Mouse (Mus musculus): ENCODE results near the gene Kat2b. TPM values are rescaled to one million over a fixed set of nuclear protein-coding genes. Genes with fewer than 3 reads are reported as not detected.
A peak's percentile ranks its signal among the peaks of the same experiment; 100 is the strongest.
"Not testable (repeated sequence)": the region's sequence is repeated elsewhere in the genome, so short reads cannot be mapped to it uniquely, and the experiment has no call there.

Kat2b gene
- total RNA-seq, 2 experiments from 2014 or later = 33.9 to 53.7 TPM

DNA sequence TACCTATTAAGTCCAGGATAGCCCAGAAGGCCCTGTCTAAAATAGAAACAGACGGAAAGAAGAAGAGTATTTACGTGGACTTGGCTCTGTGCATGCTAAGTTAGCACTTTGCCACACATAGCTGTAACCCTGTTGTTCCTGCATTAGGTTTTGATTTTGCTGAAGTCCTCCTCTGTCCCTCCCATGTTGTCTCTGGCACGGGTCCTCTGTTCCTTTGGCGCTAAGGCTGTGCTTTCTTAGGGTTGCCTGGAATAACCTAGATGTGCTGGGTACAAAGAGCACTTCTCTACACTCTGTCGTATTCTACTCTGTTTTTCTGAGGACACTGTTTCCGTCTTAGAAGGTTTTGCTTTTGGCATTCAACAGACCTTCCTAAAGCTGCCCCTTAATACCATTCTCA lies 88.4 kb downstream of the Kat2b start:
- ATAC-seq (replicated peaks; ENCODE audit: low FRiP score, low TSS enrichment, poor library complexity, severe bottlenecking) = no peak

DNA sequence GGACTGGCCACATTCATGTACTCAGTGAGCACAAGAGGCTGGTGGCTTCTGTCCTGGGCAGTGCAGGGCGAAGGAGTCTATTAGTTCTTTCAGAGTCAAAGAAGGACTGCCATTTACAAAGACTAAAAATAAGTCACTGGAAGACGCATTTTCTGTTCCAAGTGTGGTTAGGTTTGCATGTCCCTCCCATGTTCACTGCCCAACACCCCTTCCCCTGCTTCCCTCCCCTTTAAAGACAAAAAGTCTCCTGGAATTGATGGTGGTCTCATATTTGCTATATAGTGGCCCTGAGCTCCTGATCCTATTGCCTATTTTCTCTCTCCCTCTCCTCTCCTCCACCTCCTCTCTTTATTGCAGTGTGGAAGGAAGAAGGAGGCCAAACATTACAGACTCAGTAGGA lies 89.3 kb downstream of the Kat2b start:
- ATAC-seq (replicated peaks; ENCODE audit: low FRiP score, low TSS enrichment, poor library complexity, severe bottlenecking) = no peak

DNA sequence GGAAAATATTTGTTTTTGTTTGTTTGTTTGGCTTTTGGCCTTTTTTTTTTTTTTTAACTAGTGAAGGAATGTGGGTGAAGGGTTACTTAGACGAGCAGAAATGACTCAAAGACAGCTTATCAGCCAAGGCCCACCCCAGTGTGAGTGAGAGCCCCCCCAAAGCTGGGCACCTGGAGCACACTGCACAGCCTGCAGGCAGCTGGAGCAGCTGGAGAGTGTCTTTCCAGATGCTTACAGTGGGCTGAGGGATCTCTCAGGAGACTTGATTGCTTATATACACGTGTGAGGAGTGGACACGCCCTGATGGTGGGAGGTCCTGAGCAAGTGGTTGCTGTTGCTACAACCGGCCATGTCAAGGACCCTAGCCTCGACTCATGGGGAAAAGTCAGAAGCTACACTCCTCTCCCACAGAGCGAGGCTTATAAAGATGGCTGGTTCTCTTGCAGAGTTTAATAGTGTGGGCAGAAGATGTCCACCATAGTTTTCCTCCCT lies 89.8 kb downstream of the Kat2b start:
- no peak for ATAC-seq (replicated peaks; ENCODE audit: low FRiP score, low TSS enrichment, poor library complexity, severe bottlenecking)

DNA sequence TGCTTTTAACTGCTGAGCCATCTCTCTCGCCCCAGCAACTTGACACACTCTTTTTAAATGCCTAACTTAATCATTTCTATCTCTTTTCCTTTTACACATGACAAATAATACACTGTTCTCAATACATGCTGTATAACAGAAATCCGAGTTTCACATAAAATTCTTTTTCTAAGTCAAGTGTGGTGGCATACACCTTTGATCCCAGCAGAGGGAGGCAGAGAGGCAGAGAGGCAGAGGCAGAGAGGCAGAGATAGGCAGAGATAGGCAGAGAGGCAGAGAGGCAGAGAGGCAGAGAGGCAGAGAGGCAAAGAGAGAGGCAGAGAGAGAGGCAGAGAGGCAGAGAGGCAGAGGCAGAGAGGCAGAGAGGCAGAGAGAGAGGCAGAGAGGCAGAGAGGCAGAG lies 90.7 kb downstream of the Kat2b start:
- peak; percentile 89 for ATAC-seq (replicated peaks; ENCODE audit: low FRiP score, low TSS enrichment, poor library complexity, severe bottlenecking)

DNA sequence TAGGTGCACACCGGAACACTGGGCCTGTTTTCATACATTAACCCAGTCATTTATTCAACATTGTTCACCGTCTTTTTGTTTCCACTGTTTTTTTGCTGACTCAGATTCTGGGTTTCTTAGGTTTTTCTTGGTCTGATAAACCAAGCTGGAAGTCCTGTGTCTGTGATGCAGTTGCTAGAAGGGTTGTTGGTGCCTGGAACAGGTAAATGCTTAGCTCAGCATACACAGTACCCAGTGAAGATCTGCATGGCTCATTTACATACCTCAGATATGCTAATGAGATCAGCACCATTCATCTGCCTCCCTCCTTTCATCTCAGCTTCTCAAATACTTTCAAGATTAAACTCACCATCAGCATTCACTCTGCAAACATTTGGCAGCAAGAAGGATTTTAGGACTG lies 92.0 kb downstream of the Kat2b start:
- no peak for ATAC-seq (replicated peaks; ENCODE audit: low FRiP score, low TSS enrichment, poor library complexity, severe bottlenecking)

DNA sequence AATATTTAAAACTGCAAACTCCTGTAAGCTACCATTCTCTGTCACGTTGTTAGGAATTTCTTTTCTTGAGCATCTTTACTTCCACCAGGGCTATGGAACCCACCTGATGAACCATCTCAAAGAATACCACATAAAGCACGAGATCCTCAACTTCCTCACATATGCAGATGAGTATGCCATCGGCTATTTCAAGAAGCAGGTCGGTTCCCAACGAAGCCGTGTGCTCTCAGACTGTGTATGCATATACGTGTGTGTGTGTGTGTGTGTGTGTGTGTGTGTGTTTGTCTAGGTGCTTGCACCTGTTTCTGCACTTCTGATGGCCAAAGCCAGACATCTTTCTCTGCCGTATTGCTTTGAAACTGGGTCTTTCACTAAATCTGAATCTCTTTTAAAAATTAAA lies 92.6 kb downstream of the Kat2b start:
- ATAC-seq (replicated peaks; ENCODE audit: low FRiP score, low TSS enrichment, poor library complexity, severe bottlenecking) = no peak

DNA sequence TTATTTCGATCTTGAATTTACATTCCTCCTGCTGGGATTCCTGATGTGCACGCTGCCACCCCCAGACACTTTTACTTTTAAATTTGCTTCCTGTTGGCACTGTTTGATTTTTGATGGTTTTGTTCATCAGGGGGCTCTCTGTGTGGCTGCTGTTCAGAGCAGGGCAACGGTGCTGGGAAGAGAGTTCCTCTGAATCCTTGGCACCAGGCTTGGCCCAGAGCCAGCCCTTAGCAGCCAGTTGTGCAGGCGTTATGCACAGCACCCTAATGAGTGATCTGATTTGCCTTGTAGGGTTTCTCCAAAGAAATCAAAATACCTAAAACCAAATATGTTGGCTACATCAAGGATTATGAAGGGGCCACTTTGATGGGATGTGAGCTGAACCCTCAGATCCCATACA lies 93.1 kb downstream of the Kat2b start:
- no peak for ATAC-seq (replicated peaks; ENCODE audit: low FRiP score, low TSS enrichment, poor library complexity, severe bottlenecking)

DNA sequence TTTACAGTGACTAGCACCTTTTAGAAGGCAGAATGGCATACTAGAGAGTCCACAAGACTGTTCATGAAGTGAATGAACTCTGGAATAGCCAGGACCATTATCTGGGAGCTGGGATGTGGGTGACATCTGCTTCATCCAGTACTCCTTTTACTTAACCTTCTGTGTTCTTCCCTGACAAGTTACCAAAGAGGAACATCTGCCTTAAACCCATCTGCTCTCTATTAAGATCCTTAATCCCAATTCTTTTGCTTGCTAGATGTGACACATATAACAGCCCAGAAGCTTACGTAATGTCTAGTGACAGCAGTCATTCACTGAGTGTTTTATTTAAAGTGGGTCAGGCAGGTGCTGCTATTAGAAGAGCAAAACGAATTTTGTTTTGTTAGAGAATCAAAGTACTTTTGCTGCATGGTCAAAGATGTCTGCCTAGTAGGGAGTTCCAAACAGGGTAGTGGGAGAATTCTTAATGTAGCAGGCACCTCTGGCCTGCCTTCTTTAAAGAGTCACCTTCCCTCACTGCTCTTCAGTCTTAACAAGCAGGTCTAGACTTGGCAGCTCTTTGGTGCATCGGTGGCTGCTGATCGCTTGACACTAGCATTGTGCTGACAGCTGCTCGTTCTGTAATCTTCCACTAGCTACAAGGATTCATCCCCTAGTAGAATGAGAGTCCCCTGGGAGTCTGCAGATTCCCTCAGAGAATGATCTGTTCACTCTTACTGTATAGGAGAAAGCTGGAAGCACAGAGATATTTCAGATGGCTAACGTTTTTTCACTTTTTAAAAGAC lies 94.6 kb downstream of the Kat2b start:
- ATAC-seq (replicated peaks; ENCODE audit: low FRiP score, low TSS enrichment, poor library complexity, severe bottlenecking) = no peak

DNA sequence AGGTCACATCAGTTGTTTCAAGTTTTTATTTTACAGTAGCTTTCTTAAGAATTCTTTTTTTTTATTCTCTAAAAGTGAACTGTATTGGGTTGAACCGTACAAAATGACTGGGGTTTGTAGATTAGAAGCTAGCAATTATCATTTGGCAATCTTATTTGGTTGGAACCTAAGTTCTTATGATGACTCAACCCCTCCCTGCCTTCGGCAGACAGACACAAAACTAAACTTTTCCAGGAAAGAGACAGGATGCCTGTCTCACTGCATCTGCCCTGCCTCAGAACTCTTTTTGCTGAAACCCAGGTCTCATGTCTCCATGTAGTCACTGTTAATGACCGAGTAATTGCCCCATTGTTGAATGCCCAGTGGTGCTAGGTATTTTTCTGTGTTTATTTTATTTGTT lies 97.6 kb downstream of the Kat2b start:
- ATAC-seq (replicated peaks; ENCODE audit: low FRiP score, low TSS enrichment, poor library complexity, severe bottlenecking) = no peak

DNA sequence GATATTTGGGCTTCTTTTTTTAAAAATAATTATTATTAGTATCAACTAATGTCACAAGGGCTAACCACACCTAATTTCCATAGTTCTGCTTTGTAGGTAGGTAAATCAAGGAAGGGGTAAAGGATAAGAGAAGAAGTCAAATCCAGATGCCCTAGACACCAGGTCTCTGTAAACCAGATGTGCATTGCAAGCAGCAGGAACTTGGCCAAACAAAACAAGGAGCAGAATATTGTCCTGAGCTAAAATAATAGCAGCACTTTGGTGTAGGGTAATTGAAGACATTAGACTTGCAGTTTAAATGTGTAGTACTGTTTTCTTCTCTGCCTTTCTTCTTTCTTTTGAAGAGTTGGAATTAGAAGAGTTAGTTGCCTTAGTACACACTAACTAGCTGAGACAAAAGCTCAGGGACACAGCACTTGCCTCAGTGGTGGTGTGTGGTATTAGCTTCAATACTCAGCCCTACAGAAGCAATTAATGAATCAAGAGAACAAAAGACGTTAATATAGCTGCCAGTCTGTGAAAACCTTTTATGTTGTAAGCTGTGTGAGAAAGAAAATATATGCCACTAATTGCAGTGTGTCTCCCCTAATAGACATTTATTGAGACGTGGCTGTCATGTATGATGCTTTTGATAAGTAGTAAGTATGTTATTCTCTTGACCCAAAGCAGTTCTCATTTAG lies 98.2 kb downstream of the Kat2b start:
- no peak for ATAC-seq (replicated peaks; ENCODE audit: low FRiP score, low TSS enrichment, poor library complexity, severe bottlenecking)

DNA sequence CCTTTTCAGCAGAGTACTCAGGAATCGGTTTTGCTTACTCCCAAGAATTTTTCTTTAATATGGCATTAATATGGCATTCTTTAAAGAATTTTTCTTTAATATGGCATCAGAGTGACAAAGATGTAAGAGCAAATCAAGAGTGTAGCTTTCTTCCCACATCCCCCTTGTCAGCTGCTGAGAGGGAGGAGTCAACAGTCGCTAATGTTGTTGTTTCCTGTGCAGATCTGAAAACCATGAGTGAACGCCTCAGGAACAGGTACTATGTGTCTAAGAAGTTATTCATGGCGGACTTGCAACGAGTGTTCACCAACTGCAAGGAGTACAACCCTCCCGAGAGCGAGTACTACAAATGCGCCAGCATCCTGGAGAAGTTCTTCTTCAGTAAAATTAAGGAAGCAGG lies 103.8 kb downstream of the Kat2b start:
- ATAC-seq (replicated peaks; ENCODE audit: low FRiP score, low TSS enrichment, poor library complexity, severe bottlenecking) = no peak

DNA sequence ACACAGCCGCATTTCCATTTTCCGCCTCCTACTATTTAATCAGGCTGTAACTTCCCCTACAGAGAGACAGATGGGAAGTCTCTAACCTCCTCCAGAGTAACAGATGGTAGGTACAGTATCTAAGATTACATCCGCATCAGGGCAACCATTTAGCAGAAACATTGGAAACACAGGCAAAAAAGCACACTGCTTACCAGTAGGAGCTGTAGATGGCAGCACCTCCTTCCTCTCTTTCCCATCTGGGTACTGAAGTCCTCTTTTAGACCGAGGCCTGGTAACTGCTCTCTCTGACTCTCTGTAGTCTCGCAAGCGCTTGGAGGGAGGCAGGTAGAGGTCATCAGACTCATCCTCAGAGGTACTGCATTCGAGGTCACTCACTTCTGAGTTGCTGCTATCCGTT lies 112.1 kb downstream of the Kat2b start:
- peak; percentile 91 for ATAC-seq (replicated peaks; ENCODE audit: low FRiP score, low TSS enrichment, poor library complexity, severe bottlenecking)

DNA sequence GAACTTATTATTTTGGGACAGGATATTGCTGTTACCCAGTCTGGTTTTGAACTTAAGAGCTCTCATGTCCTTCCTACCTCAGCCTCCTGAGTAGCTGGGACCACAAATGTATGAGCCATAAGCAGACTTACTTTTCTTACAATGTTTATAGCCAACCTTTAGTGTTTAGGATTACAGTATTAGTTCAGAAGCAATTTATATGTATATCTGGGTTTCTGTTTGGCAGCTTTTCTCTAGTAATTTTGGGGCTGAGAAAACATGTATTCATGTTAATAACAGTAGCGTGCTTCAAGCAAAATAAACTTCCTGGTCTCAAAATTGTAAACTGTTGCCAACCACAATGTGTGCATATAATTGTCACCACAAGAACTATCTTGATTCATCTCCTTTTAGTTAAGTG lies 121.7 kb downstream of the Kat2b start:
- no peak for ATAC-seq (replicated peaks; ENCODE audit: low FRiP score, low TSS enrichment, poor library complexity, severe bottlenecking)

DNA sequence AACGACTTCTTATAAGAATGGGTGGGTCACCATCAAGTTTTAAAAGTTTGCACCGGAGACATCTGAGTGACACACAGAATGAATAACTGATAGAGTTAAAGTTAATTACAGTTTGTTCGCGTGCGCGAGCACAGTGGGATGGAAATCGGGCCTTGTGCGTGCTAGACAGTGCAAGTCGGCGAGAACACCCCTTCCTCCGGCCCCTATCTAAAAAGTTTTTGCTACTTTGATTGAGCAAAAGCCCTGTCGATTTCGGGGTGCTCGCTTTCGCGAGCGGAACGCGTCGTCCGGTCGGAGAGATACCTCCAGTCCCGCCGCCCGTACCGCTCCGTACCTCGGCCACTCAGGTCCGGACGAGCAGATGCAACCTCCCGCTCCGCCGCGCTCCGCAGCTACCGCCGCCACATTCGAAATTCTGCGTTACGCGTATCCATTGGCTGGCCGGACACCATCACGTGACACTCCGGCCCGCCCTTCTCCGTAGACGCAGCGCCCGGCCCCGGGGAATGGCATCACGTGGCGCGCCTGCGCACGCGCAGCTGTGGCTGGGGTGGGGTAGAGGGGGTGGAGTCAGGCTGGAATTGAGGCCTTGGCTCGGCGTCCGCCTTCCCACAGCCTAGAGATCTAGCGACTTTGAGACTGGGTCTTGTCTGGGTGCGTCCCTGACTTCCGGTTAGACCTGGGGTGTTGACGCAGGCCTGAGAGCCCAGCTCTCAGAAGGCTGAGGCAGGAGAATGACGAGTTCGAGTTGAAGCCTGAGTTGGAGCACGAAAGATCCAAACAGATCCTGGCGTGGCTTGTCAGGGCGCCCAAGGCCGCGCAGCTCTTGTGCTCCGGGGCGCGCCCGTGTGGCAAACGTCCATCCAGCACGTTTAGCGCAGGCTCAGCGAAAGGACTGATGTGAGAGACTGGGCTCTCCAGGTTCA lies 122.5 kb downstream of the Kat2b start, which contains the start of gene Sgo1:
Sgo1 (minus strand) TSS at position 457 of the 926 bp plus-strand sequence.
- ATAC-seq (replicated peaks; ENCODE audit: low FRiP score, low TSS enrichment, poor library complexity, severe bottlenecking) = peak; percentile 94

DNA sequence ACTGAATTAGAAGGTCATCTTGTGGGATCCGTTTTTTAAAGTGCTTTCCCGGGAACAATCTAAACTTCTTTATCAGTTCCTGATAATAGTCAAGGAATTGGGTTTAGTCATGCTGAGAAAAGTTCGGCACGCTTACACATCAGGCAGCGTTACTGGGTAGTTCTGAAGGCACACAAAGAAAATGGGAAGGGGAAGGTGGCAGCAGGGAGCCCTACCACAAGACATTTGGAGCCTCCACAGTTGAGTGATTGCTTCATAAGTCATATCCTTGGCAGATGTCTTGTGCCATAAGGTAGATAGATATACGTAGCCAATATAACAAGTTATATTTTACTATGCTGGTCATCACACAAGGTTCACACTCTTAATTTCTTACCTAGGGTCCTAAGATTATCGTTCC lies 123.3 kb downstream of the Kat2b start:
- ATAC-seq (replicated peaks; ENCODE audit: low FRiP score, low TSS enrichment, poor library complexity, severe bottlenecking) = peak; percentile 15

DNA sequence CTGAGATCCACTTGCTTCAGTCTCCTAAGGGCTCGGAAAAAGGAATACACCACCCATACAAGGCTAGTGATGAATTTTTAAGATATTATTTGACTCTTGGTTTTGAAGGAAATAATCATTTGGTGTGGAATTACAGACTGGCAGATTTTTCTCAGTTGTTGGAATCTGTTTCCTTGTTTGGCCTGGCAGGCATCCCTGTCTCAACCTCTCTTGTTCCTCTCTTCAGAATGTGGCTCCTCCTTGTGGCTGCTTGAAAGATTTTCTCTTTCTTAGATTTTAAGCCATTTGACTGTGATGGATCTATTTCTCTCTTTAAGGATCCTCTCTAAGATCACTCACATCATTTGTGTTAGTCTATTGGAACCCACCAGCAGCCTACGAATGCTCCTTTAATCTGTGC lies 127.4 kb downstream of the Kat2b start:
- ATAC-seq (replicated peaks; ENCODE audit: low FRiP score, low TSS enrichment, poor library complexity, severe bottlenecking) = no peak

DNA sequence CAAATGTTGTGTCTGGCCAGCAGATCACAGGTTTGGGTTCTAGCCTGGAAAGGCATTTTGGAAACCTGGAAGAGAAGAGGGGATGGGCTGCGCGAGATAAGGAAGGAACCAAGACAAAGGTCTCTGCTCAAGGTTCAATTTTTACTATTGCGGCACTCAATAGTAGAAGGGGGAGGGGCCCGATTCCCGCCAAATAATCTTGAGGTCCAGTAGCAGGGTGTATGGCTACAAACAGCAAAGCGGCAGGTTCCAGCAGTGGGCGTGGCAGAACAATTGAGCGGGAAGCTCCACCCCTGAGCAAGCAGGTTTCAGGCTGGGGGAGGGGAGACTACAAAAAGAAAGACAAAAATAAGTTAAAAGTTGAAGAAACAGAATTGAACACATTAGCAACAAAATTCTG lies 130.9 kb downstream of the Kat2b start:
- ATAC-seq (replicated peaks; ENCODE audit: low FRiP score, low TSS enrichment, poor library complexity, severe bottlenecking) = not testable (repeated sequence)

DNA sequence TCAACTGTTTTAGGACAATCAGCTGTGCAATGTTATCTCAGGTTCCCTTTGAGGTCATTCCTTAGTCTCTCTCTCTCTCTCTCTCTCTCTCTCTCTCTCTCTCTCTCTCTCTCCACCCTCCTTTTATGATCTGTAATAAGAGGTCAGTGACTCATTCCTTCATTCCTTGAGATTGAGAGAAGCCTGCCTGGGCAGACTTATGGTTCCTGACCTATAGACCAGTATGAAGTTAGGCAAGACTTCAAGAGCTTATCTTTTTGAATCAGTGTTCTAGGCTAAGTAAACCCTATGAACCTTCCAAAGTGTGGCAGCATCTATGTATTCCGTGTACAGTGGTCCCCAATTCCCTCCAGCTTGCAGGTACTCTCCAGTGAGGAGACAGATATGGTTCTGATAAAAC lies 147.8 kb downstream of the Kat2b start:
- ATAC-seq (replicated peaks; ENCODE audit: low FRiP score, low TSS enrichment, poor library complexity, severe bottlenecking) = no peak

DNA sequence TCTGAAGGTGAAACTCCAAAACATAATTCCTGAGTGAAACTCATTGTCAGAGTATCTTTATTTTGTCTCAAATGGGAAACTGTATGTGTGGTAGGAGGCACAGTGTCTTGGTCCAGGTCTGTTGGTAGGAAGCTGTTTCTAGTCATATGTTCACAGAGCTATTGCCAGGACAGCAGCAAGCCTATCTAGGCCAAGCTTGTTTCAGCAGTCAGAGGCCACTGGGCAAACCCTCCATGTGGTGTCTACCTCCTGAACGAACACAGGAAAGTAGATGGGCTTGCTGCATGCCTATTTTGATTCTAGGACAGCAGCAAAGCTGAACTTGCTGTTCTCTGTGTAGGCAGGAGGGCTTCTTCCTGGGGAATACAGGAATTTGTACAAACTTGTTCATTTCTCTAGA lies 148.5 kb downstream of the Kat2b start:
- ATAC-seq (replicated peaks; ENCODE audit: low FRiP score, low TSS enrichment, poor library complexity, severe bottlenecking) = not testable (repeated sequence)

DNA sequence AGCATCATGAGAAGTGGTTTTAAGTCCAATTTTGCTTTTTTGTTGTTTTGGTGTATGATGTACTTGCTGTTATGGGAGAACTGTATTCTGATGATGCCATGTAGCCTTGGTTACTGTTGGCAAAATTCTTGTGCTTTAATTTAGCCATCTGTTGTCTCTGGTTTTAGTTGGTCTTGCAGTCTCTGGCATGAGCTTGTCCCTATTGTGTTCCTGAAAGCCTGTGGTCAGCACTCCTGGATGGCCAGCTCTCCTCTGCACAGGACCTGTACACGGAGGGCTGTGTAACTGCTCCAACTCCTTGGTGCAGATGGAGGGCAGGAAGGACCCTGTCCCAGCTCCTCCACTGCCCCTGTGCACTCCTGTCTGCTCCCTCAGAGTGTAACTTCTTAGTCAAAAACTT lies 151.8 kb downstream of the Kat2b start:
- ATAC-seq (replicated peaks; ENCODE audit: low FRiP score, low TSS enrichment, poor library complexity, severe bottlenecking) = no peak
